Mouse (Mus musculus) hindbrain, embryonic 10.5 days (tissue): ENCODE measurements at regions not wholly inside any gene's neighbourhood (a gene's known extent, or its start where the extent isn't known, plus 50 kb on each side); places are given as distances from the start of the nearest gene placed in this dataset.

ENCODE experiments used
- DNase-seq: peaks from one replicate; pipeline ENCODE4 v3.0.0-alpha.2; 2017; ENCODE audit warnings: low spot score
- H3K27ac ChIP-seq: fragments of 300-500 bp; sonication (generic); 2 replicates; pipeline ENCODE4 v1.5.1; 2016; ENCODE audit warnings: mild to moderate bottlenecking, moderate library complexity
- H3K27me3 ChIP-seq: fragments of 300-500 bp; sonication (generic); 2 replicates; pipeline ENCODE4 v1.6.1; 2016; ENCODE audit warnings: mild to moderate bottlenecking; ENCODE audit not compliant: poor library complexity, insufficient read depth, severe bottlenecking
- H3K36me3 ChIP-seq: fragments of 300-500 bp; sonication (generic); 2 replicates; pipeline ENCODE4 v1.6.1; 2016; ENCODE audit warnings: mild to moderate bottlenecking, moderate library complexity
- H3K4me1 ChIP-seq: fragments of 300-500 bp; sonication (generic); replicated peaks from 2 replicates; pipeline ENCODE4 v1.6.1; 2016; ENCODE audit warnings: mild to moderate bottlenecking
- H3K4me3 ChIP-seq: fragments of 300-500 bp; sonication (generic); 2 replicates; pipeline ENCODE4 v1.5.1; 2016; ENCODE audit warnings: mild to moderate bottlenecking, moderate library complexity
- H3K9me3 ChIP-seq: fragments of 300-500 bp; sonication (generic); 2 replicates; pipeline ENCODE4 v1.6.1; 2016; ENCODE audit warnings: mild to moderate bottlenecking, moderate library complexity
- WGBS: fragments of 180-500 bp; shearing (Covaris S2); methylation state at CpG from one replicate; pipeline ENCODE4 v1.1.7; 2016; 5-methylcytosine and 5-hydroxymethylcytosine counted together

DNA sequence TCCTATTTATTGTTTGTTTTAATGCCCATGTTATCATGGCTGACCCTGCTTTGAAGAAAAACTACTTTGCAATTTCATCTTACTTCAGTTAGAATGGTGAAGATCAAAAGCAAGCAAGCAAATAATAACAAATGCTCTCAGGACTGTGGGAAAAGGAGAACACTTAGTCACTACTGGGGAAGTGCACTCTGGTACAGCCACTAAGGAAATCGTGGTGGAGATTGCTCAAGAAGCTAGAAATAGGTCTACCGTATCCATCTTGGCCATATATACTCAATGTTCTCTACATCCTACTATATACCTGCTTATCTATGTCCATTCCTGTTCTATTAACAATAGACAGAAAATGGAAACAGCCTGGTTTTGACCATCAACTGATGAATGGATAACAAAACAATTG, 290.1 kb upstream of the 1700056E22Rik start:
- 86% methylated on average over 2 of the region's 2 CpGs for whole genome bisulfite sequencing
- H3K9me3 ChIP-seq, result no peaks in the 10 kb centered on the region
- no peaks in the 10 kb centered on the region for H3K4me1 ChIP-seq
- no peak overlapping the region for H3K4me3 ChIP-seq
- no peak overlapping the region for H3K27ac ChIP-seq
- no peaks in the 10 kb centered on the region for H3K27me3 ChIP-seq
- DNase-seq, result no peak
- no peaks in the 10 kb centered on the region for H3K36me3 ChIP-seq

DNA sequence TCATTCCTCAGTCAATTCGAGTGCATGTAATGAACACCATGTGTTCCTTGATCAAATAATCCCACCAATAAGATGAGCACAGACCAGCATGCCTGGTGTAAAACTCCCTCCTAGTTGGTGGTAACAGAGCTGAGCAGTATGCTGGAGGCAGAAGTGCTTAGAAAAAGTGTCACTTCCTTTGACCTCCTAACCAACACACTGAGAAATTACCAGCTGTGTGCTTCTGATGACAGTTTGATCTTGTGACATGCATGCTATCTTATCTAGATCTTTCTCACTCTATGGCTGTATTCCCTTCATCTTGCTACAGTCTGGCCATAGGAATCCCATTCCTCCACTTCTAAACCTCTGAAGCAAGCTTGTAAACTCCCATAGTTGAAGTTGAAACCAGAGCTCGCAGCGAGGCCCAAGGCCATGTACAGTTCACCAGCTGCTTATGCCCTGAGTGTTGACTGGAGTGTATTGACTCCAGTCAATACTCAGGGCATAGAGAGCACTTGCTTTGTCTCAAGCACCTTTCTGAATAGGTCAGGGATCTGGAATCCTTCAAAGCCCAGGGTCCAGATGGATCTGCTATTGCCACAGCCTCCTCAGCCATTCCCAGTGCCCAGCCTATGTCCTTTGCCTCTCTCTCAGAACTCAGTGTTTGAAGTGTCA, 286.5 kb upstream of the 1700056E22Rik start:
- DNase-seq, result no peak
- no peaks in the 10 kb centered on the region for H3K27me3 ChIP-seq
- H3K9me3 ChIP-seq, result no peaks in the 10 kb centered on the region
- no peaks in the 10 kb centered on the region for H3K36me3 ChIP-seq
- H3K4me3 ChIP-seq, result no peak overlapping the region
- no peak overlapping the region for H3K27ac ChIP-seq
- WGBS, result 86% methylated on average over 3 of the region's 3 CpGs
- no peaks in the 10 kb centered on the region for H3K4me1 ChIP-seq

DNA sequence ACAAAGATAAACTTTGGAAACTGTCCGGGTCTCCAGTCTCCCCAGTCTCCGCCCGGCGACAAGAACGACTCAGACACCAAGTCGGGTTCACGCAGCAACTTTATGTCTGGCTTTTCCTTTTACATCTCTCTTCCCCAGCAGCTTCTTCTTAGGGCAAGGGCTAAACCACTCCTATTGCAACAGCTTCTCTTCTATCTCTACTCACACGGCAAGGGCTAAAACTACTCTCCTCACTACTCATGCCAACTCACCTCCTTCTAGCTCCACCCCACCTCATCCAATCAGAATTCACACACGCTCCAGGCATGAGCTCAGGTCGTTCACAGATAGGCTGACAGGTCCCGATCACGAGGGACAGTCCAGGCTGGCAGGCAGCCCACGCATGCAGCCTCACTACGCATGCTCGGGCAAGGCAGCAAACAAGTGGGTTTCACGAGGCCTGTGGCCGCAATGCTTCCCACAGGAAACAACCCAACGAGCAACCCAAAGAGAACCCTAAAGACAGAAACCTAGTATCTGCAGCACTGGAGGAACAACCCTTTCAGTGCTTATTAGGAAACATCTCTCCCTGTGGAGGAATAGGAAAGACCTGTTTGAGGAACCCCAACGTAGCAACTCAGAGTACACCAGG, 276.2 kb upstream of the 1700056E22Rik start:
- Histone ChIP-seq H3K4me1 (no peaks in the 10 kb centered on the region), H3K36me3 (no peaks in the 10 kb centered on the region), H3K27ac (no peak overlapping the region), H3K9me3 (no peaks in the 10 kb centered on the region), H3K27me3 (no peaks in the 10 kb centered on the region), H3K4me3 (no peak overlapping the region)
- no peak for DNase-seq
- WGBS, result 92% methylated on average over 19 of the region's 19 CpGs

DNA sequence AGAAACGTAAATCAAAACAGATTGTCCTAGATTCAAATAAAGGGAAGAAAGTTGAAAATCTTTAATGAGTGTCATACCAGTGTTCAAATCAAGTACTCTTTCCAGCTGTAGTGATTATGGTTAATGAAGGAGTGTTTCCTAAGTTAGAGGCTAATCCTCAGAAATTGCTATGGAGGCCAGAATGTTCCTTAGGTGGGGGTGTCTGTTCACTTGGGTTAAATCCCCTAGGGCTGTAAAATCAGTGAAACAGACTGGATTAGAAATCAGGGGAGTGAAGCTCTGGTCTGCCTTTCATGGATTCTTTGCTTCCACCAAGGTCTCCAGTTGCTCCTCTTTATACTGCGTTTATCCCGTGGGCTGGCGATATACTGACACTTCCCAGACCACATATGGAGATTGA, 270.7 kb upstream of the 1700056E22Rik start:
- WGBS, result 93% methylated on average over 4 of the region's 4 CpGs
- no peaks in the 10 kb centered on the region for H3K36me3 ChIP-seq
- DNase-seq, result no peak

DNA sequence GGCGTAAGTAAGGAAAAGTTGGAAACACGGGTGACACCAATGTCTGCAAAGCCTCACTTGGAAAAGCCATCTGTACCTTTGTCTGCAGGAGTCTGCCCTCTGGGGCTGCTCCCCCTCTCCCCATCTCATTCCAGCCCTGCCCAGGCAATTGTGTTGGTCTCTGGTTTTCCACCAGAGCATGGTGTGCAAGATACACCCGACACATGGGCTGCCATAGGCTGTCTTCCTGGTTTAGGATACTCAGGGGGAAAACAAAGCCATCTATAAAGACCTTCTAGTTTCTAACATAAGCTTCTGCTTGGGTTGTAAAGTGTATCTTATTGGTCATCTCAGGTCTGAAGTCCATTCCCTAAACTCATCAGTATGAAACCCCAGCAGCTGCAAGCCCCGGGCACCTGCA, 270.1 kb upstream of the 1700056E22Rik start:
- Histone ChIP-seq H3K36me3 (no peaks in the 10 kb centered on the region), H3K27ac (no peak overlapping the region), H3K4me3 (no peak overlapping the region), H3K9me3 (no peaks in the 10 kb centered on the region), H3K27me3 (no peaks in the 10 kb centered on the region), H3K4me1 (no peaks in the 10 kb centered on the region)
- no peak for DNase-seq
- 90% methylated on average over 4 of the region's 4 CpGs for WGBS

More for the DNA sequence above, 270.7 kb upstream of the 1700056E22Rik start:
- Histone ChIP-seq H3K4me1 (no peaks in the 10 kb centered on the region), H3K4me3 (no peak overlapping the region), H3K27ac (no peak overlapping the region), H3K9me3 (no peaks in the 10 kb centered on the region), H3K27me3 (no peaks in the 10 kb centered on the region)

DNA sequence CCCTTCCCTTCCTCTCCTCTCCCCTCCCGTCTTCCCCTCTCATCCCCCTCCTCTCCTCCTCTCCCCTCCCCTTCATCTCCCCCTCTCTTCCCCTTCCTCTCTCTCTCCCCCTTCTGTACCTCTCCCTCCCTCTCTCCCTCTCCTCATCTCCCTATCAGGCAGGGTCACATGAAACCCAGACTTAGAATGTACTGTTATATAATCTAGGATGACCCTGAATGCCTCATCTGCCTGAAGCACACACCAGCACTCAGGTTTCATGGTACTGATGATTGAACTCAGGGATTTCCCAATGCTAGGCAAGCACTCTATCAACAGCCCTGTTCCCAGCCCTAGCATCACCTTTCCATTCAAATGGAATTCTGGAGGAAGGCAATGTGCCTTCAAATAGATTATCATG, 264.6 kb upstream of the 1700056E22Rik start:
- Histone ChIP-seq H3K36me3 (no peaks in the 10 kb centered on the region), H3K27me3 (no peaks in the 10 kb centered on the region), H3K4me3 (no peak overlapping the region), H3K4me1 (no peaks in the 10 kb centered on the region), H3K27ac (no peak overlapping the region), H3K9me3 (no peaks in the 10 kb centered on the region)
- WGBS, result 47% methylated on average over 1 of the region's 1 CpGs
- DNase-seq, result no peak

DNA sequence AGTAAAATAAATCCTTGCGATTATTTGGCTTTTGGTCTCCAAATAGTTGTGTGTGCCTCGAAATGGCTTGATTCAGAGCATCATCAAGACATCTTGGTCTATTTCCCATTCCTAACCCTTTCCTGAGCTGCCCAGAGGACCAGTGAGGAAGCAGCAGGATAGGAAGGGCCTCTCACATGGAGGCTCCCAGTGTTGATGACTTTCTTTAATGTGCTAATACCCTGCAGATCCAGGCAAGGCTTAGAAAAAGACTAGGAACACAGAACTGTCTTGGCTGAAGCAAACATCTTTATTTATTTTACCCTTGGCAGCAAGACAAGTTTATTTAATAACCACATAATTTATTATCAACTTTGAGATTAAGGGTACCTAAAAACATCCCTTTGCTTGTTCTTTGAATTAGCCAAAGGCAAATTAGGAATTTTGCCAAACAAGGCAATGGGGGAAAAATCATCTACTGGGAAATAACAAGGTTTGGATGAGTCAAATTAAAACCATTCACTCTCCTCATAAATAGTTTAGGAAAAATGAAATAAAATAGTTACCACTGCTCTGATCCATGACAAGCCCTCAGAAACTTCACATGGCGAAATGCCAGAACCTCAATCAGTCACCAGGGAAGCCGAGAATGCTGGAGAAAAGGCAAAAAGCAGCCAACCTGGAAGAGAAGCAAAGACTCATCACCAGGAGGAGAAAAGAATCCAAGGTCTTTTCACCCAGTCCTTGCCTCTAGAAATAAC, 263.1 kb upstream of the 1700056E22Rik start:
- Histone ChIP-seq H3K4me3 (no peak overlapping the region), H3K4me1 (no peaks in the 10 kb centered on the region), H3K9me3 (no peaks in the 10 kb centered on the region), H3K27ac (no peak overlapping the region), H3K27me3 (no peaks in the 10 kb centered on the region), H3K36me3 (no peaks in the 10 kb centered on the region)
- WGBS, result 85% methylated on average over 4 of the region's 4 CpGs
- no peak for DNase-seq

DNA sequence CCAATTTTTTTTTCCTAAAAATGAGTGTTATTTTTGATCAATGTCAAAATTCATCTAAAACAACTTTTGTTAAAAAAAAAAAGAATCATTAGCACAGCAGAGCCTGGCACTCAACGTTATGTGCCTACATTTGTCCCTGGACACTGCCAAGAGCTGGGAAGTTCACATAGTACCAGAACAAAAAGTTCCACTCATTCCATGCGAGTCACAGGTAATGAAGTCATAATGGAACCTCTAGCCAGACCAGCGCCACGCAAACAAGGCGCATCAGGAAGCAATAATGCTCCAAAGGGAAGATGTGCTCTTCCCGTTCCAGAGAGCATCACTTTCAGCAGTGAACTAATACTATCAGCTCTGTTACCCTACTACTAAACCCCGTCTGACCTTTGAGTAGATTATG, 257.0 kb upstream of the 1700056E22Rik start:
- WGBS, result 91% methylated on average over 7 of the region's 7 CpGs
- Histone ChIP-seq H3K4me3 (no peak overlapping the region), H3K9me3 (no peaks in the 10 kb centered on the region), H3K27ac (no peak overlapping the region), H3K27me3 (no peaks in the 10 kb centered on the region), H3K36me3 (no peaks in the 10 kb centered on the region), H3K4me1 (no peaks in the 10 kb centered on the region)
- DNase-seq, result no peak

DNA sequence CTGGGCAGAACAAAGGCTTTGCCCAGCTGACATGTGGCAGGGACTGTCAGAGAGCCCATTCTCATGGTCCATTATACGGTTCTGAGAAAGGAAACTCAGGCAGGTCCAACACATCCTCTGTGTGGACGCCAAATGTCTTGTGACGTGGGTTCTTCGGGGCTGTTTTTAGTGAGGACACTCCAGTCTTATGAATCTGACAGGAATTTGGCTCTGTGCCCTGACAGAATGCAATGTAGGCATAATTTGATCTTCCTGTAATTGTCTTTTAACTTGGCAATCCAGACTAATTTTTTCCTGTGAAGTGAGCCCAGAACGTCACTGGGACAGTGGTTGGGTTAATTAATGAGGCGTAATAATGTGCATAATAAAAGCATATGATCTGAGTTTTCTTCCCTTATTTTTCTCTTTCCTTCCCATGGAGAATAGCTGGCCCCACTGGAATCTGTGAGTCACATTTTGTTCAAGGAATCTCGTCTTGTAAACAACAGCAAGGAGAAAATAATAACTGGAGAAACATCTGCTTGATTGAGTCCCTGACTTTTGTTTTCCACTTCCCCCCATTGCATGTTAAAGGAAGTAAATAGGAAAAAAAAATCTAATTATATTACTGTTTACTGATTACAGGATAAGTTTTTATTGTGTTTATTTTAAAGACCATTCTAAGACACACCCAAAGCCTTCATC, 255.8 kb upstream of the 1700056E22Rik start:
- Histone ChIP-seq H3K4me1 (no peaks in the 10 kb centered on the region), H3K27me3 (no peaks in the 10 kb centered on the region), H3K9me3 (no peaks in the 10 kb centered on the region), H3K4me3 (no peak overlapping the region), H3K36me3 (no peaks in the 10 kb centered on the region), H3K27ac (no peak overlapping the region)
- DNase-seq, result no peak
- 76% methylated on average over 7 of the region's 7 CpGs for WGBS

DNA sequence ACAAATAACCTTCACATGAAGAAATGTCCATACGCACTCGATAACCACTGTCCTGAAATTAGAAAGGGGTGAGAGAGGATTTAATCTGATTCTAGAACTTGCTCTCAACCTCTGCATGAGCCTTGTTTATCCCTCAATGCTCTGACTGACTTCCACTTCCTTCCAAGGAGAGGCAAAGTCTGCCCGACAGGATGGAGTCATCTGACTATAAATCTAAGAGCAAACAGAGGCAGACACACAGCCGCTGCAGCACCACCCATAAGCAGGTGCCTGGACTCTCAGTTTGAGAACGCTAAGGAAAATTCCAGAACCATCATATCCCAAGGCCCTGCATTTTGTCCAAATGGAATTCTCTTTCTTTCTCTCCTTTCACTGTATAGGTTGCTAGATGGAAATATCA, 247.7 kb upstream of the 1700056E22Rik start:
- Histone ChIP-seq H3K4me1 (no peaks in the 10 kb centered on the region), H3K4me3 (no peak overlapping the region), H3K36me3 (no peaks in the 10 kb centered on the region), H3K27me3 (no peaks in the 10 kb centered on the region), H3K27ac (no peak overlapping the region), H3K9me3 (no peaks in the 10 kb centered on the region)
- 81% methylated on average over 5 of the region's 5 CpGs for WGBS
- no peak for DNase-seq

DNA sequence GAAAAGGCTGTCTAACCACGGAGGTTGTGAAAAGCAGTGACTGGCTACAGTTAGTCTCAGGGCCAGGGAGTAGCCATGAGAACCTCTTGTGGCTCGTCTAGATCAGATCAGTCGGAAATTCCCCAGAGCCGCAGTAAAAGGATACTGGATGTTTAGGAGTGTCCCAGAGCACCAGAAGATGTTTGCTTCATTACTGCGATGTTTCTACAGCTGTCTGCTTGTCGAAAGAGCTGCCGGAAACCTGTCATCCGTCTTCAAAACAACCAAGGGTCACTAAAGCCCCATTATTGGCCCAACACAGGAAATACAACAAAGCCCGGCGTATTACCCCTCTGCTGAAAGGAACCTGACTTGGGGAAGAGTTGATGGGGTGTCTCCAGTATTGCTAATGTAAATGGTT, 245.2 kb upstream of the 1700056E22Rik start:
- Histone ChIP-seq H3K27me3 (no peaks in the 10 kb centered on the region), H3K27ac (no peak overlapping the region), H3K4me3 (no peak overlapping the region), H3K36me3 (no peaks in the 10 kb centered on the region), H3K9me3 (no peaks in the 10 kb centered on the region), H3K4me1 (no peaks in the 10 kb centered on the region)
- 66% methylated on average over 10 of the region's 10 CpGs for WGBS
- no peak for DNase-seq

DNA sequence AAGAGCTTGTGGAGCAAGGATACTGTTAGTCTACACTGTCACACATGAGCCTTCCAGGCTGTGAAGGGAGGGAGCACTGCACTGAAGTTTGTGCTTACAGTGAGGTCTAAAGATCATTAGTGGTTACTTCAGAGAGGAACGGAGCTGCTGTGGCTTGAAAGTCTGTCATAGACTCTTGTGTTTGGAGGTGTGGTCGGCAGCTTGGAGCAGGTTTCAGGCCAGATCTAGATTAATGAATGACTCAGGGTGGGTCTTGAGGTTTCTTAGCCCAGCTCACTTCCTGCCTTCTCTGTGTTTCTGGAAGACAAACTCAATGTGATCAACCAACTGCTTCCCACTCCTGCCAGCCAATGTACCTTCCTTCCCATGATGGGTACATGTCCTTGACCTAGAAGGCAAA, 242.9 kb upstream of the 1700056E22Rik start:
- Histone ChIP-seq H3K4me1 (no peaks in the 10 kb centered on the region), H3K27ac (no peak overlapping the region), H3K9me3 (no peaks in the 10 kb centered on the region), H3K4me3 (no peak overlapping the region), H3K36me3 (no peaks in the 10 kb centered on the region), H3K27me3 (no peaks in the 10 kb centered on the region)
- WGBS, result 90% methylated on average over 2 of the region's 2 CpGs
- DNase-seq, result no peak

DNA sequence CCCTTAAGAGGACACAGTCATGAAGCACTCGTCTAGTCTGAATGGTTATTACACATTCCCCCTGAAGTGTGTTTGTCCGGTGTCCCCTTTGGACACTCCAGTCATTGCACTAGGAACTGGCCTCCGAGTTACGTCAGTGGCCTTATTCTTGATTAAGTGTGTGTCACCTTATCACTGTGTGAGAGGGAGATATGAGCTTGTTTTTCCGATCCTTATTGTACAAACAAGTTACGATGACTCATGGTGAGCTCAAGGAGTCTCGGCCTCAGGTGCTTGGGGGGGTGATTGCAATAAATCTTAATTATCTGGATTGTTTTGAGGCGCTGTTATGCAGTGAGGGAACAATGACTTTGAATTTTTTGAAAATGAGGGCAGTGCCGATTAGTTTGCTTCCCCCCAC, 241.8 kb upstream of the 1700056E22Rik start:
- DNase-seq, result no peak
- Histone ChIP-seq H3K4me3 (no peak overlapping the region), H3K27ac (no peak overlapping the region), H3K36me3 (no peaks in the 10 kb centered on the region), H3K9me3 (no peaks in the 10 kb centered on the region), H3K4me1 (no peaks in the 10 kb centered on the region), H3K27me3 (no peaks in the 10 kb centered on the region)
- WGBS, result 89% methylated on average over 9 of the region's 9 CpGs
